Mouse (Mus musculus): ENCODE results near the gene Sesn3. TPM values are rescaled to one million over a fixed set of nuclear protein-coding genes. Genes with fewer than 3 reads are reported as not detected.

Gene Sesn3
- polyA plus RNA-seq, 1 experiment from 2014 or later = 8.2 TPM

DNA sequence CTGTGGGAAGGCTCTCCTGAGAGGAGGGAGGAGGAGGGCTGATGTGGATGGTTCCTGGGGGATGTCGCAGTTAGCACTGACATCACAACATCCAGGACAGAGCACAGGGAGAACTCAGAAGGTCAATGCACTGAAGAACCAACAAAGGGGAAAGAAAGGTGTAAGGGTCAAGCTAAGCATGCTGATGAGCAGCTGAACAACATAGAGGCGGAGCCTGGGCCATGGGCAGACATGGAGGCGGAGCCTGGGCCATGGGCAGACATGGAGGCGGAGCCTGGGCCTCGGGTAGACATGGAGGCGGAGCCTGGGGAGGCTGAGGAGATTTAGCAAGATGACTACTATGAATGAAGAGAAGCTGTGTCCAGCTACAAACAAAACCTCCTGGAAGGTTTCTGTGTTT, 88.7 kb downstream of the Sesn3 start:
- ATAC-seq (ENCODE audit: low FRiP score, low TSS enrichment) (0 out of 2 replicates have a peak, but pooled peaks have one; percentile 42), DNase-seq (ENCODE audit: low spot score) (no peak)
- TF ChIP-seq CTCF (IDR thresholded peaks at IDR 0.05; ENCODE audit: low read depth) (no peak), EP300 (optimal IDR thresholded peaks at IDR 0.05) (no peak)
- Histone ChIP-seq H3K4me1 (replicated peaks; ENCODE audit: control insufficient read depth, insufficient read depth) (no peaks in the 10 kb centered on the region), H3K4me3 (ENCODE audit: low read depth, low read length) (no peak overlapping the region), H3K4me2 (replicated peaks; ENCODE audit: low read depth) (no peak overlapping the region), H3K9me3 (ENCODE audit: control insufficient read depth, low read length) (no peaks in the 10 kb centered on the region), H3K9ac (ENCODE audit: low read length) (no peak overlapping the region), H3K27me3 (ENCODE audit: control insufficient read depth, insufficient read depth, low read length) (no peaks in the 10 kb centered on the region), H3K36me3 (ENCODE audit: control insufficient read depth, insufficient read depth, low read length) (no peaks in the 10 kb centered on the region), H3K27ac (replicated peaks) (no peak overlapping the region)
- WGBS = 85% methylated on average over 6 of the region's 6 CpGs

GRCm38 (mm10) chr9:14364719-14365118, 89.9 kb downstream of the Sesn3 start:
- DNase-seq (ENCODE audit: low spot score) (no peak), ATAC-seq (ENCODE audit: low FRiP score, low TSS enrichment) (no peak)
- H3K9me3 ChIP-seq (ENCODE audit: control insufficient read depth, low read length) = no peaks in the 10 kb centered on the region
- no peak overlapping the region for H3K4me3 ChIP-seq (ENCODE audit: low read depth, low read length)
- no peak overlapping the region for H3K4me2 ChIP-seq (replicated peaks; ENCODE audit: low read depth)
- H3K36me3 ChIP-seq (ENCODE audit: control insufficient read depth, insufficient read depth, low read length) = no peaks in the 10 kb centered on the region
- no peaks in the 10 kb centered on the region for H3K4me1 ChIP-seq (replicated peaks; ENCODE audit: control insufficient read depth, insufficient read depth)
- TF ChIP-seq CTCF (IDR thresholded peaks at IDR 0.05; ENCODE audit: low read depth) (no peak), EP300 (optimal IDR thresholded peaks at IDR 0.05) (no peak)
- WGBS = 92% methylated on average over 9 of the region's 9 CpGs
- no peaks in the 10 kb centered on the region for H3K27me3 ChIP-seq (ENCODE audit: control insufficient read depth, insufficient read depth, low read length)
- H3K27ac ChIP-seq (replicated peaks) = no peak overlapping the region
- H3K9ac ChIP-seq (ENCODE audit: low read length) = no peak overlapping the region

DNA sequence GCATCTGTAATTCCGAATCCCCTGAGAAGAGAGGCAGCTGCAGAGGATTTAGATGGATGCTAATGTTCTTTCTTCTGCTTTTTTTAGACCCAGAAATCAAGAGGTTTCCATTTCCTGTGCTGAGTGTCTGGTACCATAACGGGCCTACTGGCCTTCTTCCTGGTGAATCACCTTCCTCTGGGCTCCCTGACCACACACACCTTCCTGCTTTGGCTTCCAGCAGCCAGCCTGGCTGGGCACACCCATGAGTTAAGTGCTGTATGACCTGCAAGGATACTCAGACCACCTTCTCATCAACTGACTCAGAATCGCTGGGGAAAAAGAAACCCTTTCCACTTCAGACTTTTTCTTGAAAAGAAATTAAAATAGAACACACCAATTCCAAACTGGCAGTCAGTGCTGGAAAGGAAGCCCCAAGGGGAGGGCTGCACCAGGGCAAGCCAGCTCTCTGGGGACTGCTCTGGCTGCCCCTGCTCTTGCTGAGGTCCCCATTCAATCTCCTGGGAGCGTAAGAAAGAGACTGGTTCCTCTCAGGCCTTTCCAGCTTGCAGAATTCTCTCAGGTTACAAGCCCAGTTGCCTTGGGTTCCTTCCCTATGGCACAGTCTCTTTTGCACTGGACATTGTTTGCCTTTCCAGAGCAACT, 90.7 kb downstream of the Sesn3 start:
- TF ChIP-seq CTCF (IDR thresholded peaks at IDR 0.05; ENCODE audit: low read depth) (no peak), EP300 (optimal IDR thresholded peaks at IDR 0.05) (no peak)
- 0 out of 2 replicates have a peak overlapping the region, but pooled peaks have one; percentile 30 for H3K27ac ChIP-seq (replicated peaks)
- ATAC-seq (ENCODE audit: low FRiP score, low TSS enrichment) (peak; percentile 73; the same call in 1 of the 2 replicates), DNase-seq (ENCODE audit: low spot score) (no peak)
- 52% methylated on average over 4 of the region's 4 CpGs for WGBS
- H3K4me1 ChIP-seq (replicated peaks; ENCODE audit: control insufficient read depth, insufficient read depth) = no peaks in the 10 kb centered on the region
- no peaks in the 10 kb centered on the region for H3K9me3 ChIP-seq (ENCODE audit: control insufficient read depth, low read length)
- H3K4me3 ChIP-seq (ENCODE audit: low read depth, low read length) = no peak overlapping the region
- H3K4me2 ChIP-seq (replicated peaks; ENCODE audit: low read depth) = no peak overlapping the region
- H3K27me3 ChIP-seq (ENCODE audit: control insufficient read depth, insufficient read depth, low read length) = no peaks in the 10 kb centered on the region
- no peaks in the 10 kb centered on the region for H3K36me3 ChIP-seq (ENCODE audit: control insufficient read depth, insufficient read depth, low read length)
- H3K9ac ChIP-seq (ENCODE audit: low read length) = no peak overlapping the region

DNA sequence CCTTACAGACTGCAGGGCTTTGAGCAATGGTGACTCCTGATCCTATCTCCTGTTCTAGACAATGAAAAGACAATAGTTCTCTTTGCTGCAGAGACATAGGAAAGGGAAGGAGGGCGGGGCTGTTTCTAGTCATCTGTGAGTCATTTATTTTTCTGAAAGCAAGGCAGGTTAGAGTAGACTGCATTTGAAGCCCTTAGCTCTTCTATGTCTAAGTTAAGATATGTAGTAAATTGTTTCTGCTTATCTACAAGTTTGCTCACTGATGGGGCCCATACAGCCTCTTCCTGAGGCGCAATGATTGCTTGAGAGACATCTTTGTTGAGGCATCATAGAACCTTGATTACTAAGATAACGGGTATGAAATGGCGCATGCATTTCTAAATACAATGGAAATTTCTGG, 93.0 kb downstream of the Sesn3 start:
- no peak for TF ChIP-seq CTCF (IDR thresholded peaks at IDR 0.05; ENCODE audit: low read depth)
- no peak for TF ChIP-seq EP300 (optimal IDR thresholded peaks at IDR 0.05)
- Histone ChIP-seq H3K9ac (ENCODE audit: low read length) (no peak overlapping the region), H3K27ac (replicated peaks) (no peak overlapping the region), H3K9me3 (ENCODE audit: control insufficient read depth, low read length) (no peaks in the 10 kb centered on the region), H3K4me1 (replicated peaks; ENCODE audit: control insufficient read depth, insufficient read depth) (no peaks in the 10 kb centered on the region), H3K27me3 (ENCODE audit: control insufficient read depth, insufficient read depth, low read length) (no peaks in the 10 kb centered on the region), H3K4me3 (ENCODE audit: low read depth, low read length) (no peak overlapping the region), H3K36me3 (ENCODE audit: control insufficient read depth, insufficient read depth, low read length) (no peaks in the 10 kb centered on the region), H3K4me2 (replicated peaks; ENCODE audit: low read depth) (no peak overlapping the region)
- no peak for ATAC-seq (ENCODE audit: low FRiP score, low TSS enrichment)
- no peak for DNase-seq (ENCODE audit: low spot score)
- 92% methylated on average over 4 of the region's 4 CpGs for WGBS

DNA sequence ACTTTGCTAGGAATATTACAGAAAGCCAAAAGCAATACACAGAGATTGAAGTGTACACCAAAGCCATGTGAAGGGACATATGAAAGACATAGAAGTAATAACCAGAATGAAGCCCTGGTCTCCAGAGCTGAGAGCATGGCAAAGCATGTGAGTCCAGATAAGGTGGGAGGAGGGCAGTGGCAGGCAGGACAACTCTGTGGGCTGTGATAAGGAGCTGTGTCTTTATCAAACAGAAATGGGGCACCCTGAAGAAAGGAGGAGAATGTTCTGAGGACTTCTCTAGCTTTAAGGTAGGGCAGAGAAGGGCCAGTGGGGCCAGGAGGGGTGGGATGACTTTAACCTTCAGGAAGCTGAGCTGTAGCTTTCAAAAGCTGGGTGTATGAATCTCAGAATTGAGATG, 94.4 kb downstream of the Sesn3 start:
- no peaks in the 10 kb centered on the region for H3K27me3 ChIP-seq (ENCODE audit: control insufficient read depth, insufficient read depth, low read length)
- TF ChIP-seq CTCF (IDR thresholded peaks at IDR 0.05; ENCODE audit: low read depth) (no peak), EP300 (optimal IDR thresholded peaks at IDR 0.05) (no peak)
- no peaks in the 10 kb centered on the region for H3K9me3 ChIP-seq (ENCODE audit: control insufficient read depth, low read length)
- no peak for ATAC-seq (ENCODE audit: low FRiP score, low TSS enrichment)
- H3K36me3 ChIP-seq (ENCODE audit: control insufficient read depth, insufficient read depth, low read length) = no peaks in the 10 kb centered on the region
- no peaks in the 10 kb centered on the region for H3K4me1 ChIP-seq (replicated peaks; ENCODE audit: control insufficient read depth, insufficient read depth)
- no peak overlapping the region for H3K9ac ChIP-seq (ENCODE audit: low read length)
- no peak overlapping the region for H3K4me2 ChIP-seq (replicated peaks; ENCODE audit: low read depth)
- DNase-seq (ENCODE audit: low spot score) = no peak
- no peak overlapping the region for H3K27ac ChIP-seq (replicated peaks)
- no peak overlapping the region for H3K4me3 ChIP-seq (ENCODE audit: low read depth, low read length)

DNA sequence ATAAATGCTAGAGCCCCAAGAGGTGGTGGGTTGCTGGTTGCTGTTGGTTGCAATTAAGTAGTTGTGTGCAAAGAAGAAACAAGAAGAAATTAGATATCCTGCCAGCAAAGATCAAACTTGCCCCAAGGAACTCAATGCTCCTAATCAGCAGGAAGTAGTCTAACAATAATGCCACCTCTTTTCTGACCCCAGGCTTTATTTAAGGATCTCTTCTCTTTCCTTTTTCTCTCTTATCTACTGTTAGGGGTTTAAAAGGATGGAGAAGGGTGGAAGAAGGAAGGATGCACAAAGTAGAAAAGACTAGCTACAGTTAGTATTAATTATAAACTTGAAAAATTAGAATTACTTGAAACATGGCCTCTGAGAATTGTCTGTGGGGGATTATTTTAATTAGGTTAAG, 97.6 kb downstream of the Sesn3 start:
- Histone ChIP-seq H3K4me2 (replicated peaks; ENCODE audit: low read depth) (no peak overlapping the region), H3K4me3 (ENCODE audit: low read depth, low read length) (no peak overlapping the region), H3K27ac (replicated peaks) (no peak overlapping the region), H3K27me3 (ENCODE audit: control insufficient read depth, insufficient read depth, low read length) (no peaks in the 10 kb centered on the region), H3K9ac (ENCODE audit: low read length) (no peak overlapping the region), H3K36me3 (ENCODE audit: control insufficient read depth, insufficient read depth, low read length) (no peaks in the 10 kb centered on the region), H3K9me3 (ENCODE audit: control insufficient read depth, low read length) (no peaks in the 10 kb centered on the region), H3K4me1 (replicated peaks; ENCODE audit: control insufficient read depth, insufficient read depth) (no peaks in the 10 kb centered on the region)
- ATAC-seq (ENCODE audit: low FRiP score, low TSS enrichment) (no peak), DNase-seq (ENCODE audit: low spot score) (no peak)
- TF ChIP-seq CTCF (IDR thresholded peaks at IDR 0.05; ENCODE audit: low read depth) = no peak
- TF ChIP-seq EP300 (optimal IDR thresholded peaks at IDR 0.05) = no peak
